Mouse (Mus musculus): ENCODE data around the gene Ankrd7. TPM values are rescaled to one million over a fixed set of nuclear protein-coding genes. Genes with fewer than 3 reads are reported as not detected.
"Not testable (repeated sequence)": the region's sequence is repeated elsewhere in the genome, so short reads cannot be mapped to it uniquely, and the experiment has no call there.

Ankrd7 gene
- total RNA-seq (2022), result not detected

- DNase-seq (ENCODE audit: low spot score), result no peak
These were observed at the start of gene Ankrd7 for GRCm38 (mm10) chr6:18866018-18866417. Ankrd7 (plus strand) TSS chr6:18866318.

DNA sequence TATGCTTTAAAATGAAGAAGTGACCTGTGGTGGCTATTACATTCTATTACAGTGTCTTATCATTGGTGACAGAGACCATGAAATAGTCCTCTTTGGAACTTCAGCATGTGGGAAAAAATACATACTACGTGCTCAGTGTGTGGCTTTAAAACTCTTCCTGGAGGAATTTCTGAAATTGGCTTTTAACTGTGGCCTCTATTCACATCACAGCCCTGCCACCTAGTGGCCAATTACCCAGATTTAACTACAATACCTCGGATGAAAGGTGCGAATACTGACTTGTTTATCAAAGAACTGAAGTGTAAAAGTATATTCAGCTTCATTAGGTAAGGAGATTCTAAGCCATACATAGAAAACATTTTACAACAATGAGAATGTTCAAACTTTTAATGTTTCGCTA lies 46.8 kb upstream of the Ankrd7 start:
- peak; percentile 24 for DNase-seq (ENCODE audit: low spot score)

DNA sequence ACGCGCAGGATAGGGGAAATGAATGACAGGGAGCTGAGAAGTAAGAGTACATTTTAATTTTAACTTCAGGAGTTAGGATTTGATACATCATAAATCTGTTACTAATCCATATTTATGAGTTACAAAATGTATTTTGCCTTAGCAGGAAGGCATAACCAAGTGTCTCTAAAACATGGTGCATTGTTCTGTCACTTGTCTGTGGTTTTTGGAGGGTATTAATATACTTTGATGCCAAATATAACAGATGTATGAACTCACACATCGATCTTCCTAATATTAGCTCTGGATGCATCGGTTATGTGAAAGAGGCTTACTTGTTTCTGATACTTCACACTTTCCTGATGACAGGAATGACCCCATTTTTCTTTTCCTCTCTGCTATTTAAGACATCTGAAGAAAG lies 45.9 kb upstream of the Ankrd7 start:
- no peak for DNase-seq (ENCODE audit: low spot score)

DNA sequence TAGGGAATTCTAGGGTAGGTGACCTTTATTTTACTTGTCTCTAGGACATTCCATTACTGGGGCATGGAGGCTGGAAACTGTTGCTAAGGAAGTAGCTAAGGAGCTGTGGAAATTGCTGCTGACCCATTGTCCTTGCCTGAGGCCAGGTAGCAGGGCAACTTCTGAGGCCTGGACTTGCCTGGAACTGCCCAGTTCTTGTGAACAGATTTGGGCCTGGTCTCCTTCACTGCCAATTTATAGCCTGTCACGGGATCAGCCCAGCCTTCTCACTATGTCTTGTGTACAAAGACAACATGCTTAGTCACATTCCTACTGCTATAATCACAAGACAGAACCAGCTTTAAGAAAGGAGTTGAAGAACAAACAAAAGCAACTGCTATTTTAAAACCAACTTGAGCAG lies 43.3 kb upstream of the Ankrd7 start:
- no peak for DNase-seq (ENCODE audit: low spot score)

GRCm38 (mm10) chr6:18832958-18833357 lies 33.2 kb upstream of the Ankrd7 start:
- DNase-seq (ENCODE audit: low spot score), result no peak

DNA sequence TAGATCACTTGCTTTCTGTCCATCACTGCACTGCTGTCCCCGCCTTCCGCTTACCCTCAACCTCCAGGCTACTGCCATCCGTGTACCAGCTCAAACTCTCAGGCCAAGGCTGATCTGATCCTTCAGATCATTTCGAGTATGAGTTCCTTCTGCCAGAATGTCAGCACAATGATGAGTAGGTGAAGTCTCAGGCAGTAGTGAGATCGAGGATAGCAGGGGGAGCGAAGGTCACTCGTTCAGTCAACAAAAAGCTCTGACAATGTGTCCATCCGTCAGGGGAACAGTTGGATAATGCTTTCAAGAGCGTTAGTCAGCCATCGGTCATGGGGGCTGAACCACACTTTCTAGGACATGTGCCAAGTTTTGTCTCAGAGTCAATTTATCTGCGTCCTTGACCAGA lies 21.6 kb upstream of the Ankrd7 start:
- DNase-seq (ENCODE audit: low spot score), result not testable (repeated sequence)

GRCm38 (mm10) chr6:18845571-18845970 lies 20.5 kb upstream of the Ankrd7 start:
- DNase-seq (ENCODE audit: low spot score), result peak; percentile 7

DNA sequence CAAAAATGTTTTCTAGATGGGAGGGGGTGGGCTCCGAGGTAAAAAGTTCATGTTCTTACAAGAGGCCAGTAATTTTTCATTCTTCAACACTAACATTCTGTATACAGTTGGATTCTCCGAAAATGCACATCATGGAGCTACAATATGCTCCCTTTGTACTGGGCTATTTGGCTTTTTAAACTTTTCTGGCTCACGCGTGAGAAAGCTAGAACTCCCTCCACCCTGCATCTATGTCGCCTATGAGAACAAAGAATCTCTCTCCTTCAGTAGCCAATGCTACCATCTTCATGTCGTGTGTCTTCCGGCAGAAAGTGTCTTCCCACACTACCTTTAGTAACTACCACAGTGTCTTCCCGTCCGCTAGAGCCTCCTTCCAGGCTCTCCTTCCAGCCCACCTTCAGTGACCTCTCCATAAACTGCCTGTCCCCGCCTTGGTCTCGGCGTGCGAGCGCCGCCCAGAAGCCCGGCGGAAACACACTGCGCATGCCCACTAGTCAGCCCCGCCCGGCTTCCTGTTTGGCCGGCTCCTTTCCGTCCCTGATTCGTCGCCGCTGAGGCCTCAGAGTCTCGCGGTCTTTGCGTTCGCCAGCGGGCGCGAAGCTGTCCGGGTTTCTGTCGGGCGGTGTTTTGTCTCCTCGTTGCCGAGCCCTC lies 17.9 kb upstream of the Ankrd7 start, which contains the start of gene Lsm8:
Gene Lsm8 (plus strand): TSS at position 529 of the 651 bp plus-strand sequence.
- peak; percentile 97 for DNase-seq (ENCODE audit: low spot score)

DNA sequence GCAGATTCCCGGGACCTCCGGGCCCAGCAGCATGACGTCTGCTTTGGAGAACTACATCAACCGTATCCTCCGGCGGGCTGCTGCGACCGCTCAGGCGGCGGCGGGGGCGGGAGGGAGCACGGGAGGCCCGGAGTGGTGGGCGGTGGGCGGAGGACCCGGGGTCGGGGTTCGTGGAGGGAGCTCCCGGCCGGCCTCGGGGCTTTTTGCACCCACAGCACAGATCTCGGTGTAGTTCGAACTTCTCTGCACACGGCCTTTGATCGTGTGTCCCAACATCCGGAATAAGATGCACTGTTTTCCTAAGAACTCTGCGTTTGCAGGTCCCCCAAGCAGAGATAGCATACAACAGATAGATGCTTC lies 17.4 kb upstream of the Ankrd7 start:
- DNase-seq (ENCODE audit: low spot score), result no peak

- DNase-seq (ENCODE audit: low spot score), result no peak
These were observed 10.8 kb upstream of the Ankrd7 start for GRCm38 (mm10) chr6:18855323-18855722.

DNA sequence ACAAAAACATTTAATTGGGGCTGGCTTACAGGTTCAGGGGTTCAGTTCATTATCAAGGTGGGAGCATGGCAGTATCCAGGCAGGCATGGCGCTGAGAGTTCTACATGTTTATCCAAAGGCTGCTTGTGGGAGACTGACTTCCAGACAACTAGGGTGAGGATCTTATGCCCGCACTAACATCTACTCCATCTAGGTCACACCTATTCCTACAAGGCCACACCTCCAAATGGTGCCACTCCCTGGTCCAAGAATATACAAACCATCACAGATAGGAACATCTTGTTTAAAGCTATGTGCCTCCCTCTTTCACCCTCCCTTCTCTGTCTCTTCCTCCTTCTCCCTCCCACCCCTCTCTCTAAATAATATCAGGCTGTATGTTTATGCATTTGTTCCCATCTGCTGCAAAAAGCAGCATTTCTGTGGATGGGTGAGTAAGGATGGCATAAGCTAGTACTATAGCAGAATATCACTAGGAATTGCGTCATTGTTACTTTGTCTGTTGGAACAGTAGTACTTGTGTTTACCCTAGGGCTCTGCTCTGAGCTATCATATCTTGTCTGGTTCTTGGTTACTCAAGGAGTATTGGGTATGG lies 9.5 kb upstream of the Ankrd7 start:
- no peak for DNase-seq (ENCODE audit: low spot score)

- DNase-seq (ENCODE audit: low spot score), result no peak
These were observed 22.9 kb downstream of the Ankrd7 start for GRCm38 (mm10) chr6:18889030-18889429.

DNA sequence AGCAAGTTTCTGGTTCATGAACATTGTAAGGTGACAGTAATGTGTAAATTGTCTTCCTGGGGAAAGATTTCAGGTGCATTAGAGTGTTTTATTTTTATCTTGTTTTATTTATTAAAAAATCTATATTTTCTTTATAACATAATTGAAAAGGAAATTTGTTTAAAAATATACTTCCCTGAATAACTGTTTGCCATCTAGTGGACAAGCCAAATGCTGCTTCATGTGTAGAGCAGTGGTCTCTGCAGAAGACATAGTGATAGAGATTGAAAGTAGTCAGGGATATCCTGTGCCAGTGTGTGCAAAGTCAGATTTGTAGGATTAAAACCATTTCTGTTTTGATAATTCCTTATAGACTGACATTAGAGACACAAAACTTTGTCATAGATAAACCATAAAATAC lies 28.0 kb downstream of the Ankrd7 start:
- DNase-seq (ENCODE audit: low spot score), result no peak

DNA sequence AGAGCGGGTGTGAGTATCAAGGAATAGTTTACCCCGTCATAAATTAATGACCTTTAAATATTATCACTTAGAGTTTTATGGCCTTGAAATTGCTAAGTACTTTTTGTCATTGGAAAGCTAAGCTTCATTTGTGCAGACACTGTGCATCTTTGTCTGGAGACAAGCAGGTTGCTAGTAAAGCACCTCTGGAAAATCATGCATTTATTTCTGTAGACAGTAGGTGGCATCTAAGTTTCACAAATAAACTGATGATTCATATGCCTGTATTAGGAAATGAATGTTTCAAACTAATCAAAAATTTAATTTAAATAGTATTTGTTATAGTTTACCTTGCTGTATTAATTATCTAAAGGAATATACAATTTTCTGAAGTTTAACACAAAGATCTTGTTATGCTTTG lies 41.1 kb downstream of the Ankrd7 start:
- no peak for DNase-seq (ENCODE audit: low spot score)

DNA sequence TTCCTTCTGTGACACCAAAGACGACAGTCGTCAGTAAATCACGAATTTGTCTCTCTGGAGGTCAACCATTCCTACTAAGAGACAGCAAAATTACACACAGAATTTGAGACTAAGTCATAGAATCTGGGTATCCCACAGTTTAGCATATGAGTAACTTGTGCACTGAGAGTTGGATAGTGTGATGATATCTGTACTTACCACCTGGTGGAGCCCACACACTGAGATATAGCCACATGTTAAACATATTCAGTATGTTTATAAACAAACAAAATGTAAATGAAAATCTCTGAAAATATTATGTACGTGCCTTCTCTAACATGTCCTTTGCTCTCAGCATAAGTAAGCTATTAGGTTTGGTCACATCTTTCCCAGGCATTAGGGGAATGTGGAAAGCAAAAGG lies 47.1 kb downstream of the Ankrd7 start:
- DNase-seq (ENCODE audit: low spot score), result no peak

GRCm38 (mm10) chr6:18916021-18916420 lies 49.9 kb downstream of the Ankrd7 start:
- no peak for DNase-seq (ENCODE audit: low spot score)

DNA sequence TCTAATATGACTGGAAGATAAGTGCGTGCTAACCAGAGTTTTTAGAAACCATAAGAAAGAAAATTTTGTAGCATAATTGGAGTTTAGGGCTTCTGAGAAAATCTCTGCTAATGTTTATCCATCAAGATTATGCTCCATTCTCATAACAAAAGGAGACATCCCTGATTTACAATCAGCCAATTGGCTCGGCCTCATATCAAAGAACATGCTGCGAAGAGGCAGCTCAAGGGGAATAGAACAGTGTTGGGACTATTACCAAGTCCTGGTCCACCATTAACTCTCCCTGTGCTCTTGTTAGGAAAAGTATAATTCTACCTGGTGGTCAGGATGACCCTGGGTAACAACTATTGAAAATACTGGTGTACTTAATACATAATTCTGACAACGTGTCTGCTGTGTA lies 50.4 kb downstream of the Ankrd7 start:
- no peak for DNase-seq (ENCODE audit: low spot score)

Other genes with a start within 250 kb of the Ankrd7 start
- 10 to 100 TPM; 17.0 to 24.0 (median 17.3) TPM for gene Lsm8, start 17.7 kb upstream of the Ankrd7 start, total RNA-seq (2022)

Measured in heart, adult 8-10 months (tissue).